Mouse (Mus musculus) liver, adult (tissue): ENCODE measurements at regions not wholly inside any gene's neighbourhood (a gene's known extent, or its start where the extent isn't known, plus 50 kb on each side); places are given as distances from the start of the nearest gene placed in this dataset.

Experiments used
- GATA4 ChIP-seq: IDR thresholded peaks from 2 replicates; pipeline ENCODE4 v1.6.1; 2014; ENCODE audit warnings: mild to moderate bottlenecking, low read length; ENCODE audit not compliant: insufficient replicate concordance

- TF ChIP-seq GATA4: no peak
Observed at GRCm38 (mm10) chr8:10931266-10931665, 77.0 kb downstream of the Irs2 start.

GRCm38 (mm10) chr8:10928836-10929235, 79.4 kb downstream of the Irs2 start:
- no peak for TF ChIP-seq GATA4

GRCm38 (mm10) chr8:10928342-10928794, 79.9 kb downstream of the Irs2 start:
- TF ChIP-seq GATA4: no peak

- no peak for TF ChIP-seq GATA4
Observed at GRCm38 (mm10) chr8:10927187-10927586, 81.1 kb downstream of the Irs2 start.

- no peak for TF ChIP-seq GATA4
Observed at GRCm38 (mm10) chr8:10926518-10926915, 81.7 kb downstream of the Irs2 start.

- no peak for TF ChIP-seq GATA4
Observed at GRCm38 (mm10) chr8:10925582-10926517, 82.4 kb downstream of the Irs2 start.

- peak; percentile 19; the same call in 1 of the 2 replicates for TF ChIP-seq GATA4
Observed at GRCm38 (mm10) chr8:10924526-10925199, 83.6 kb downstream of the Irs2 start.

GRCm38 (mm10) chr8:10924001-10924490, 84.2 kb downstream of the Irs2 start:
- TF ChIP-seq GATA4: no peak

GRCm38 (mm10) chr8:10923071-10924000, 84.9 kb downstream of the Irs2 start:
- TF ChIP-seq GATA4: no peak

- no peak for TF ChIP-seq GATA4
Observed at GRCm38 (mm10) chr8:10922209-10923030, 85.8 kb downstream of the Irs2 start.

- TF ChIP-seq GATA4: no peak
Observed at GRCm38 (mm10) chr8:10921439-10922191, 86.6 kb downstream of the Irs2 start.

- no peak for TF ChIP-seq GATA4
Observed at GRCm38 (mm10) chr8:10919620-10920019, 88.6 kb downstream of the Irs2 start.

- TF ChIP-seq GATA4: no peak
Observed at GRCm38 (mm10) chr8:10918403-10919035, 89.7 kb downstream of the Irs2 start.
